Mouse (Mus musculus): Measurements from ENCODE around the gene Plekhg3. TPM values are rescaled to one million over a fixed set of nuclear protein-coding genes. Genes with fewer than 3 reads are reported as not detected.

Plekhg3 gene
- polyA plus RNA-seq, 1 experiment from 2014 or later, result 1.0 TPM

GRCm38 (mm10) chr12:76591037-76591436 is 60.3 kb downstream of the Plekhg3 start:
- Histone ChIP-seq H3K4me3 (ENCODE audit: low read depth, low read length) (no peak overlapping the region), H3K4me1 (replicated peaks; ENCODE audit: control insufficient read depth, insufficient read depth, low read length) (0 out of 2 replicates have a peak, but pooled peaks cover 2% of the 10 kb centered on the region), H3K27me3 (ENCODE audit: control insufficient read depth, insufficient read depth, low read length) (no peaks in the 10 kb centered on the region), H3K4me2 (ENCODE audit: low read depth, low read length, severe bottlenecking) (no peak overlapping the region), H3K36me3 (ENCODE audit: control insufficient read depth, insufficient read depth, low read length) (no peaks in the 10 kb centered on the region), H3K9ac (ENCODE audit: low read length) (no peak overlapping the region), H3K27ac (ENCODE audit: low read depth, low read length) (no peak overlapping the region), H3K9me3 (ENCODE audit: control insufficient read depth, low read length) (no peaks in the 10 kb centered on the region)
- DNase-seq (ENCODE audit: low spot score) (no peak), ATAC-seq (replicated peaks; ENCODE audit: low FRiP score) (no peak)
- 81% methylated on average over 3 of the region's 3 CpGs for WGBS

- DNase-seq (ENCODE audit: low spot score) (peak; percentile 83), ATAC-seq (replicated peaks; ENCODE audit: low FRiP score) (no peak)
- WGBS, result 50% methylated on average over 1 of the region's 1 CpGs
- Histone ChIP-seq H3K27me3 (ENCODE audit: control insufficient read depth, insufficient read depth, low read length) (no peaks in the 10 kb centered on the region), H3K36me3 (ENCODE audit: control insufficient read depth, insufficient read depth, low read length) (no peaks in the 10 kb centered on the region), H3K4me3 (ENCODE audit: low read depth, low read length) (no peak overlapping the region), H3K4me2 (ENCODE audit: low read depth, low read length, severe bottlenecking) (no peak overlapping the region), H3K4me1 (replicated peaks; ENCODE audit: control insufficient read depth, insufficient read depth, low read length) (0 out of 2 replicates have a peak, but pooled peaks cover 2% of the 10 kb centered on the region), H3K27ac (ENCODE audit: low read depth, low read length) (no peak overlapping the region), H3K9me3 (ENCODE audit: control insufficient read depth, low read length) (no peaks in the 10 kb centered on the region), H3K9ac (ENCODE audit: low read length) (no peak overlapping the region)
Measured at GRCm38 (mm10) chr12:76592213-76592612, 61.5 kb downstream of the Plekhg3 start.

GRCm38 (mm10) chr12:76593254-76593653 is 62.6 kb downstream of the Plekhg3 start:
- no peak overlapping the region for H3K4me2 ChIP-seq (ENCODE audit: low read depth, low read length, severe bottlenecking)
- H3K27me3 ChIP-seq (ENCODE audit: control insufficient read depth, insufficient read depth, low read length), result no peaks in the 10 kb centered on the region
- no peak overlapping the region for H3K9ac ChIP-seq (ENCODE audit: low read length)
- ATAC-seq (replicated peaks; ENCODE audit: low FRiP score) (no peak), DNase-seq (ENCODE audit: low spot score) (no peak)
- 83% methylated on average over 6 of the region's 6 CpGs for whole genome bisulfite sequencing
- no peak overlapping the region for H3K27ac ChIP-seq (ENCODE audit: low read depth, low read length)
- no peaks in the 10 kb centered on the region for H3K36me3 ChIP-seq (ENCODE audit: control insufficient read depth, insufficient read depth, low read length)
- 0 out of 2 replicates have a peak, but pooled peaks cover 2% of the 10 kb centered on the region for H3K4me1 ChIP-seq (replicated peaks; ENCODE audit: control insufficient read depth, insufficient read depth, low read length)
- H3K9me3 ChIP-seq (ENCODE audit: control insufficient read depth, low read length), result no peaks in the 10 kb centered on the region
- no peak overlapping the region for H3K4me3 ChIP-seq (ENCODE audit: low read depth, low read length)

GRCm38 (mm10) chr12:76593839-76594322 is 63.2 kb downstream of the Plekhg3 start:
- ATAC-seq (replicated peaks; ENCODE audit: low FRiP score) (no peak), DNase-seq (ENCODE audit: low spot score) (no peak)
- H3K36me3 ChIP-seq (ENCODE audit: control insufficient read depth, insufficient read depth, low read length), result no peaks in the 10 kb centered on the region
- H3K4me2 ChIP-seq (ENCODE audit: low read depth, low read length, severe bottlenecking), result no peak overlapping the region
- 0 out of 2 replicates have a peak, but pooled peaks cover 2% of the 10 kb centered on the region for H3K4me1 ChIP-seq (replicated peaks; ENCODE audit: control insufficient read depth, insufficient read depth, low read length)
- no peak overlapping the region for H3K9ac ChIP-seq (ENCODE audit: low read length)
- no peaks in the 10 kb centered on the region for H3K27me3 ChIP-seq (ENCODE audit: control insufficient read depth, insufficient read depth, low read length)
- no peak overlapping the region for H3K4me3 ChIP-seq (ENCODE audit: low read depth, low read length)
- H3K9me3 ChIP-seq (ENCODE audit: control insufficient read depth, low read length), result no peaks in the 10 kb centered on the region
- no peak overlapping the region for H3K27ac ChIP-seq (ENCODE audit: low read depth, low read length)
- 10% methylated on average over 7 of the region's 7 CpGs for WGBS

GRCm38 (mm10) chr12:76594556-76594955 is 63.9 kb downstream of the Plekhg3 start:
- H3K4me1 ChIP-seq (replicated peaks; ENCODE audit: control insufficient read depth, insufficient read depth, low read length), result 0 out of 2 replicates have a peak, but pooled peaks cover 2% of the 10 kb centered on the region
- H3K36me3 ChIP-seq (ENCODE audit: control insufficient read depth, insufficient read depth, low read length), result no peaks in the 10 kb centered on the region
- H3K4me3 ChIP-seq (ENCODE audit: low read depth, low read length), result no peak overlapping the region
- no peak overlapping the region for H3K27ac ChIP-seq (ENCODE audit: low read depth, low read length)
- ATAC-seq (replicated peaks; ENCODE audit: low FRiP score), result no peak
- no peaks in the 10 kb centered on the region for H3K27me3 ChIP-seq (ENCODE audit: control insufficient read depth, insufficient read depth, low read length)
- H3K9me3 ChIP-seq (ENCODE audit: control insufficient read depth, low read length), result no peaks in the 10 kb centered on the region
- 58% methylated on average over 3 of the region's 3 CpGs for WGBS
- H3K4me2 ChIP-seq (ENCODE audit: low read depth, low read length, severe bottlenecking), result no peak overlapping the region
- H3K9ac ChIP-seq (ENCODE audit: low read length), result no peak overlapping the region
- DNase-seq (ENCODE audit: low spot score), result no peak

GRCm38 (mm10) chr12:76595830-76596229 is 65.1 kb downstream of the Plekhg3 start:
- Histone ChIP-seq H3K4me1 (replicated peaks; ENCODE audit: control insufficient read depth, insufficient read depth, low read length) (0 out of 2 replicates have a peak, but pooled peaks cover 2% of the 10 kb centered on the region), H3K27ac (ENCODE audit: low read depth, low read length) (no peak overlapping the region)
- WGBS, result 84% methylated on average over 2 of the region's 2 CpGs

GRCm38 (mm10) chr12:76596292-76597023 is 65.8 kb downstream of the Plekhg3 start:
- H3K27me3 ChIP-seq (ENCODE audit: control insufficient read depth, insufficient read depth, low read length), result no peaks in the 10 kb centered on the region
- H3K4me3 ChIP-seq (ENCODE audit: low read depth, low read length), result no peak overlapping the region
- no peak overlapping the region for H3K4me2 ChIP-seq (ENCODE audit: low read depth, low read length, severe bottlenecking)
- H3K36me3 ChIP-seq (ENCODE audit: control insufficient read depth, insufficient read depth, low read length), result no peaks in the 10 kb centered on the region
- no peaks in the 10 kb centered on the region for H3K9me3 ChIP-seq (ENCODE audit: control insufficient read depth, low read length)
- ATAC-seq (replicated peaks; ENCODE audit: low FRiP score) (peak; percentile 60; the same call in 1 of the 2 replicates), DNase-seq (ENCODE audit: low spot score) (peak; percentile 85)
- no peak overlapping the region for H3K9ac ChIP-seq (ENCODE audit: low read length)
- 56% methylated on average over 15 of the region's 15 CpGs for WGBS
- H3K4me1 ChIP-seq (replicated peaks; ENCODE audit: control insufficient read depth, insufficient read depth, low read length), result 0 out of 2 replicates have a peak, but pooled peaks cover 2% of the 10 kb centered on the region
- no peak overlapping the region for H3K27ac ChIP-seq (ENCODE audit: low read depth, low read length)

More at GRCm38 (mm10) chr12:76595830-76596229, 65.1 kb downstream of the Plekhg3 start:
- no peak for DNase-seq (ENCODE audit: low spot score)
- H3K36me3 ChIP-seq (ENCODE audit: control insufficient read depth, insufficient read depth, low read length), result no peaks in the 10 kb centered on the region
- no peaks in the 10 kb centered on the region for H3K27me3 ChIP-seq (ENCODE audit: control insufficient read depth, insufficient read depth, low read length)
- ATAC-seq (replicated peaks; ENCODE audit: low FRiP score), result no peak
- H3K9ac ChIP-seq (ENCODE audit: low read length), result no peak overlapping the region
- H3K9me3 ChIP-seq (ENCODE audit: control insufficient read depth, low read length), result no peaks in the 10 kb centered on the region
- no peak overlapping the region for H3K4me3 ChIP-seq (ENCODE audit: low read depth, low read length)
- H3K4me2 ChIP-seq (ENCODE audit: low read depth, low read length, severe bottlenecking), result no peak overlapping the region

GRCm38 (mm10) chr12:76597577-76598100 is 66.9 kb downstream of the Plekhg3 start:
- no peaks in the 10 kb centered on the region for H3K27me3 ChIP-seq (ENCODE audit: control insufficient read depth, insufficient read depth, low read length)
- H3K4me2 ChIP-seq (ENCODE audit: low read depth, low read length, severe bottlenecking), result no peak overlapping the region
- H3K4me1 ChIP-seq (replicated peaks; ENCODE audit: control insufficient read depth, insufficient read depth, low read length), result 0 out of 2 replicates have a peak, but pooled peaks cover 2% of the 10 kb centered on the region
- H3K9me3 ChIP-seq (ENCODE audit: control insufficient read depth, low read length), result no peaks in the 10 kb centered on the region
- H3K27ac ChIP-seq (ENCODE audit: low read depth, low read length), result no peak overlapping the region
- no peak for ATAC-seq (replicated peaks; ENCODE audit: low FRiP score)
- H3K36me3 ChIP-seq (ENCODE audit: control insufficient read depth, insufficient read depth, low read length), result no peaks in the 10 kb centered on the region
- H3K4me3 ChIP-seq (ENCODE audit: low read depth, low read length), result no peak overlapping the region
- WGBS, result 87% methylated on average over 15 of the region's 15 CpGs
- no peak for DNase-seq (ENCODE audit: low spot score)
- no peak overlapping the region for H3K9ac ChIP-seq (ENCODE audit: low read length)
